Mouse (Mus musculus): ENCODE results near the gene Tenm2.

- TF ChIP-seq GATA1 (IDR thresholded peaks at IDR 0.05; ENCODE audit: borderline replicate concordance, low read length) (no peak), FLI1 (IDR thresholded peaks at IDR 0.05; ENCODE audit: low read length) (no peak)
Observed at GRCm38 (mm10) chr11:36244491-36244882, 991.3 kb downstream of the Tenm2 start.
